Mouse (Mus musculus) heart, embryonic 15.5 days (tissue): ENCODE measurements around the gene Nfasc. TPM values are rescaled to one million over a fixed set of nuclear protein-coding genes. Genes with fewer than 3 reads are reported as not detected.

Experiments
- ATAC-seq: fragments of 200-750 bp; cut with Nextera tagmentation; replicated peaks from 2 replicates; pipeline ENCODE4 v1.8.0; 2017; ENCODE audit warnings: low read depth, moderate TSS enrichment; ENCODE audit not compliant: insufficient number of reproducible peaks, insufficient read depth, low FRiP score
- H3K27ac ChIP-seq: fragments of 300-500 bp; sonication (generic); 2 replicates; pipeline ENCODE4 v1.5.1; 2015; ENCODE audit warnings: mild to moderate bottlenecking, inconsistent platforms
- H3K27me3 ChIP-seq: fragments of 300-500 bp; sonication (generic); 2 replicates; pipeline ENCODE4 v1.6.1; 2015; ENCODE audit warnings: inconsistent platforms
- H3K36me3 ChIP-seq: fragments of 300-500 bp; sonication (generic); 2 replicates; pipeline ENCODE4 v1.6.1; 2015; ENCODE audit warnings: mild to moderate bottlenecking, inconsistent platforms
- H3K4me1 ChIP-seq: fragments of 300-500 bp; sonication (generic); replicated peaks from 2 replicates; pipeline ENCODE4 v1.6.1; 2015; ENCODE audit warnings: inconsistent platforms
- H3K4me2 ChIP-seq: fragments of 300-500 bp; sonication (generic); 2 replicates; pipeline ENCODE4 v1.6.1; 2015; ENCODE audit warnings: inconsistent platforms, mild to moderate bottlenecking, moderate library complexity
- H3K4me3 ChIP-seq: fragments of 300-500 bp; sonication (generic); 2 replicates; pipeline ENCODE4 v1.5.1; 2015; ENCODE audit warnings: mild to moderate bottlenecking, inconsistent platforms
- H3K9ac ChIP-seq: fragments of 300-500 bp; sonication (generic); 2 replicates; pipeline ENCODE4 v1.6.1; 2015; ENCODE audit warnings: mild to moderate bottlenecking, inconsistent platforms
- H3K9me3 ChIP-seq: fragments of 300-500 bp; sonication (generic); replicated peaks from 2 replicates; pipeline ENCODE4 v1.6.1; 2016; ENCODE audit warnings: inconsistent platforms
- WGBS: fragments of 180-500 bp; shearing (Covaris S2); methylation state at CpG from one replicate; pipeline ENCODE4 v1.1.7; 2015; ENCODE audit warnings: mixed read lengths; 5-methylcytosine and 5-hydroxymethylcytosine counted together
- polyA plus RNA-seq: library from polyadenylated mRNA; unstranded; fragments of >200 nt; fragmentation: Nextera tagmentation; extraction: Ambion mirVana; gene quantifications from 2 replicates; pipeline ENCODE4 v1.2.1, GENCODE M21; 2015

Gene Nfasc
- 0.28 and 1.2 TPM in 2 replicates for polyA plus RNA-seq

DNA sequence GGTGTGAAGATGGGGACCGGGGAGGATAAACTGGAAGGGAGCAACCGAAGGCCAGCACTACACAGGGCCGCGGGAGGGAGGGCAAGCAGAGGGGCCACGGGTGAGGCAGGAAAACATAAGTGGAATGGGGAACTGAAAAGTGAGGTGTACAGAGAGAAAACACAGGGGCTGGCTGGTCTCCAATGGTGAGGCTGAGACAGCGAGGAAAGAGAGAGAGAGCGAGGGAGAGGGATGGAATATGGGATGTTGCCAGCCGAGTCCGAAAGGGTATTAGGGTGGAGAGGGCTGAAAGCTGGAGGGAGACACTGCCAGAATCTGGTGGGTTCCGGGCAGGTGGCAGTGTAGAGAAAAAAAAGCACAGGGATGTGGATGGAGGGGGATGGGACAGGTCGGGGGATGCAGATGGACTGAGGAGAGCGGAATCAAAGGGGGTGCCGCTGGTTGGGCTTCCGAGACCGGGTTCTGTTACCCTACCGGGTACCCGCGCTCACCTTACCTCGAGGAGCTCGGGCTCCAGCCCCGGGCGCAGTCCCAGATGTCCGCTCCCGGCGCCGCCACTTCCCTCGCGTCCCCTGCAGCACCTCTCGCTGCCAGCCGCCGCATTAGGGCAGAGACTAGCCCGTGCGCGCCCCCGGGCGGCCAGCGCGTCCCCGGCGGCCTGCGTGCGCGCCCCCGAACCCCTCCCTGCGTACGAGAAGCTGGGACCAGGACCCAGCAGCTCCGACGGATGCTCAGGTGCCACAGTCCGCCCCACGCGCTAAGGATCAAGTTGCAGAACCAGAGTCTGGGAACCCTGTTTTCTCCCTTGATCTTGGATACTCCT, at the start of gene Nfasc:
TSS of gene Nfasc (minus strand) at position 623 of the 823 bp plus-strand sequence.
- 6% methylated on average over 51 of the region's 51 CpGs for WGBS
- Histone ChIP-seq H3K27ac (no peak within 1 kb of the TSS), H3K9me3 (no peaks in the 10 kb centered on the region), H3K4me2 (peak within 1 kb of the TSS; percentile 67), H3K9ac (no peak within 1 kb of the TSS), H3K36me3 (no peaks in the 10 kb centered on the region), H3K27me3 (peaks cover 76% of the 10 kb centered on the region), H3K4me1 (peaks cover 10% of the 10 kb centered on the region), H3K4me3 (peak within 1 kb of the TSS; percentile 41)
- no peak for ATAC-seq

DNA sequence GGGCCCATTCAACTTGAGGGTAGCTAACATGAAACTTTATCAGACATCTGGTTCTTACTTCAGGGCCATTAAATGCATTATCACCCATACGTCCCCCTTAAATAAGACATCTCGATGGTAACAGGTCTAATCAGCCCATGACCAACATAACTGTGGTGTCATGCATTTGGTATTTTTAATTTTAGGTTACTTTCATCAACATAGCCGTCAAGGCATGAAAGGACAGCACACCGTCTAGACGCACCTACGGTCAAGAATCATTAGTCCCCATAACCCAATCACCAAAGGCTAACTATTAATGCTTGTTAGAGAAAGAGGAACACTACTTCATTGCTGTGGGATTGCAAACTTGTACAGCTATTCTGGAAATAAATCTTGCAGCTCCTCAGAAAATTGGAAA, 49.5 kb upstream of the Nfasc start:
- no peak for ATAC-seq
- Histone ChIP-seq H3K9me3 (no peaks in the 10 kb centered on the region), H3K4me3 (no peak overlapping the region), H3K27me3 (no peaks in the 10 kb centered on the region), H3K9ac (no peak overlapping the region), H3K4me2 (no peak overlapping the region), H3K36me3 (no peaks in the 10 kb centered on the region), H3K27ac (no peak overlapping the region), H3K4me1 (peaks cover 8% of the 10 kb centered on the region)
- 82% methylated on average over 6 of the region's 6 CpGs for WGBS

DNA sequence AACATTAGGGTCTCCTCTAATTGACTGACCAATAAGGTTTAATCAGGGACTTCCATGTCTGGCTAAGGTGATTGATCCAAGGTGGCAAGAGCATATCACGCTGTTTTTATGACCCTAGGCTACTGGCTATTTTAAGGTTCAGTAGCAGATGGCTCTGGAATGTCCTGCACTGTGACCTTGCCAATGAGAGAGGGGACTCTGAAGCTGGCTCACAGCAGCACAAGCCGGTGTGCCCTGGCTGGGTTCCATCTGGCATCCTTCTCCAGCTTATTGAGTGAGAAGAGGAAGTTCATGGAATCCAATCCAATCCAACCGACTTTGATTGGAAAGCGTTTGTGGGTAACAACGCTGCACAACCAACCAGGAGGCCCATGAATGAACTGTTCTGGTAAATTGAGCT, 45.3 kb upstream of the Nfasc start:
- Histone ChIP-seq H3K36me3 (no peaks in the 10 kb centered on the region), H3K27me3 (no peaks in the 10 kb centered on the region), H3K4me2 (peak overlapping the region; percentile 11; the same call in 1 of the 2 replicates), H3K4me1 (peaks cover 8% of the 10 kb centered on the region), H3K9ac (no peak overlapping the region), H3K9me3 (no peaks in the 10 kb centered on the region), H3K4me3 (no peak overlapping the region), H3K27ac (peak overlapping the region; percentile 55)
- 30% methylated on average over 5 of the region's 5 CpGs for WGBS
- ATAC-seq = peak; percentile 78; the same call in 1 of the 2 replicates

GRCm38 (mm10) chr1:132781607-132782445, 40.2 kb upstream of the Nfasc start:
- WGBS = 71% methylated on average over 13 of the region's 13 CpGs
- no peaks in the 10 kb centered on the region for H3K27me3 ChIP-seq
- H3K4me2 ChIP-seq = no peak overlapping the region
- no peak overlapping the region for H3K27ac ChIP-seq
- no peaks in the 10 kb centered on the region; the same call in 1 of the 2 replicates for H3K4me1 ChIP-seq
- no peak overlapping the region for H3K4me3 ChIP-seq
- ATAC-seq = no peak
- no peak overlapping the region for H3K9ac ChIP-seq
- H3K9me3 ChIP-seq = no peaks in the 10 kb centered on the region
- no peaks in the 10 kb centered on the region for H3K36me3 ChIP-seq

DNA sequence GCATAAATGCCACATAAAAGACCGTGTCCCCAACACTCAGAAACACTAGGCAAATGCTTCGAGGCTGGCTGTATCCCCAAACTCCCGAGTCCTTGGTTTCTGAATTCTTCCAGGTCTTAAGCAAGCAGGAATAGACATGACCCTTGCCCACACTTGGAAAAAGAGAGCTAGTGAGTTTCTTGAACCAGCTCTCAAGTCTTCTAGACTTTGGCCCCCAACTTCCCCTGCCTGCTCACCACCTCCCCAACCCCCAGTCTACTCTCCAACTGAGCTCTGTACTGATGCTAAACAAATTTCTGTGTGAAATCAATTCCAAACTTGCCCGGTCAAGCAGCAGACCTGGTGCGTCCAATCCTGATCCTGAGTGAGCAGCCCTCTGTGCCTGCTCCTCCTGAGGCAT, 39.4 kb upstream of the Nfasc start:
- no peaks in the 10 kb centered on the region for H3K4me1 ChIP-seq
- no peaks in the 10 kb centered on the region for H3K36me3 ChIP-seq
- 83% methylated on average over 5 of the region's 5 CpGs for WGBS
- no peak overlapping the region for H3K27ac ChIP-seq
- no peak overlapping the region for H3K4me3 ChIP-seq
- no peak overlapping the region for H3K9ac ChIP-seq
- no peak for ATAC-seq
- no peaks in the 10 kb centered on the region for H3K9me3 ChIP-seq
- no peaks in the 10 kb centered on the region for H3K27me3 ChIP-seq
- no peak overlapping the region for H3K4me2 ChIP-seq

GRCm38 (mm10) chr1:132780254-132780653, 38.7 kb upstream of the Nfasc start:
- H3K27ac ChIP-seq = no peak overlapping the region
- no peaks in the 10 kb centered on the region for H3K27me3 ChIP-seq
- H3K4me2 ChIP-seq = no peak overlapping the region
- ATAC-seq = no peak
- no peaks in the 10 kb centered on the region for H3K36me3 ChIP-seq
- H3K4me1 ChIP-seq = no peaks in the 10 kb centered on the region
- no peak overlapping the region for H3K9ac ChIP-seq
- H3K4me3 ChIP-seq = no peak overlapping the region
- 87% methylated on average over 1 of the region's 1 CpGs for WGBS
- no peaks in the 10 kb centered on the region for H3K9me3 ChIP-seq

DNA sequence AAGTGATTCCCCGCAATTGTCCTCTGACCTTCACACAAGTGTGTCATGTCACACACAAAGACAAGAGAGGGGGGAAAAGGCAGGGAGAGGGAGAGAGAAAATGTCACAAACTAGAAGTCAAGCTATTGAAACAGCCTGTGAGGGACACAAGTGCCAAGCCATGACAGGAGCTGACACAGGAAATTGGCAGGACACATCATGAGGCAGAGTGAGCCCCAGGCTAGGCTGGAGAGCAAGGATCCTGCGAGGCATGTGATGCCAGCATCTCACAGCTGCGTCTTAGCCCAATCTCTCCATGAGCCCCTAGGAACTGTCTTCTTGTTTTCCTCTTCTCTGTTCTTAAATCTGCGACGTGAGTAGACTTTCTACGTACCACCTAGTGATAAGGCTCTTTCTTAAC, 33.4 kb upstream of the Nfasc start:
- no peak overlapping the region for H3K4me3 ChIP-seq
- no peak for ATAC-seq
- peaks cover 8% of the 10 kb centered on the region; the same call in 1 of the 2 replicates for H3K27me3 ChIP-seq
- H3K9ac ChIP-seq = no peak overlapping the region
- H3K4me1 ChIP-seq = no peaks in the 10 kb centered on the region
- no peak overlapping the region for H3K4me2 ChIP-seq
- WGBS = 78% methylated on average over 6 of the region's 6 CpGs
- H3K9me3 ChIP-seq = no peaks in the 10 kb centered on the region
- H3K27ac ChIP-seq = no peak overlapping the region
- H3K36me3 ChIP-seq = no peaks in the 10 kb centered on the region

DNA sequence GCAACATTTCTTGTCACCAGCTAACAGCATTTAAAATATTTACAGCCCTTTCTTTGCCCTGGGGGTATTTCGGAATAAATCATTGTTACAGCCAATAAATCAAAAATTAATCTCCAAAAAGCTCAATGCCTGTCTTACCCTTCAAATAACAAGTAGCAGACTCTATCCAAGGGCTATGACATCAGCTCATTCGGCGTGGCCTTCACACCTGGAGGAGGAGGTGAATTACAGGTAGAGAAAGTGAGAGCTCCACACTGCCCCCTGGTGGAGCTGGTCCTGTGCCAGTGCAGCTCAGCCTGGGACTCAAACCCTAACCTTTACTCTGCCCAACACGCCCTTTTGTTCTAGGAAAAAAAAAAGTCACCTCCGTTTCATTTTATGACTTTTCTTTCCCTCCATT, 29.8 kb upstream of the Nfasc start:
- Histone ChIP-seq H3K27me3 (peaks cover 11% of the 10 kb centered on the region), H3K4me2 (no peak overlapping the region), H3K4me3 (no peak overlapping the region), H3K9ac (no peak overlapping the region), H3K4me1 (peaks cover under 1% of the 10 kb centered on the region; the same call in 1 of the 2 replicates), H3K27ac (no peak overlapping the region), H3K9me3 (no peaks in the 10 kb centered on the region), H3K36me3 (no peaks in the 10 kb centered on the region)
- WGBS = 33% methylated on average over 5 of the region's 5 CpGs
- no peak for ATAC-seq

- Histone ChIP-seq H3K4me1 (peaks cover 8% of the 10 kb centered on the region), H3K27me3 (peaks cover 10% of the 10 kb centered on the region), H3K9me3 (no peaks in the 10 kb centered on the region), H3K4me3 (no peak overlapping the region), H3K27ac (no peak overlapping the region), H3K36me3 (no peaks in the 10 kb centered on the region), H3K9ac (no peak overlapping the region), H3K4me2 (no peak overlapping the region)
- no peak for ATAC-seq
- WGBS = 66% methylated on average over 3 of the region's 3 CpGs
Measured at GRCm38 (mm10) chr1:132769559-132769958, 28.0 kb upstream of the Nfasc start.

DNA sequence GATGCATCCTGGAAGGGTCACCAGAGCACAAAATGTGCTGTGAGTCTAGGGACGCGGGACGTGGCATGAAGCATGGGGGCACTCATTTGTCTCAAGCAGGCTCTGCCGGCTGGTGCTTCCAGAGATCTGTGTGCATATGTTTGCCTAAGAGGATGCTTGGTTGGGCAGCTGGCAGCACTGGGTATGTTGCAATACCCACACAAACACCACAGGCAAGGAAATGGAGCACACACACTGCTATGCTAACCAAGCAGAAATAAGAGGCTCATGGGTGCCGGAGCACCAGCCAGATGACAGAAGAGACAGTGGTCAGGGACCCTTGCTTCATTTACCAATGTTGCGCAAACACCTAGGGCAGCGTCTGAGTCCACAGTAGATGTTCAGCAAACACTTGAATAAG, 25.8 kb upstream of the Nfasc start:
- H3K4me1 ChIP-seq = peaks cover 8% of the 10 kb centered on the region
- no peak overlapping the region for H3K4me3 ChIP-seq
- no peak overlapping the region for H3K27ac ChIP-seq
- WGBS = 92% methylated on average over 7 of the region's 7 CpGs
- no peak for ATAC-seq
- H3K4me2 ChIP-seq = no peak overlapping the region
- H3K36me3 ChIP-seq = no peaks in the 10 kb centered on the region
- H3K9ac ChIP-seq = no peak overlapping the region
- peaks cover 8% of the 10 kb centered on the region for H3K27me3 ChIP-seq
- H3K9me3 ChIP-seq = no peaks in the 10 kb centered on the region

- Histone ChIP-seq H3K9ac (no peak overlapping the region), H3K36me3 (no peaks in the 10 kb centered on the region), H3K27me3 (peaks cover 8% of the 10 kb centered on the region), H3K9me3 (no peaks in the 10 kb centered on the region), H3K27ac (no peak overlapping the region), H3K4me3 (0 out of 2 replicates have a peak overlapping the region, but pooled peaks have one; percentile 6), H3K4me1 (peaks cover 8% of the 10 kb centered on the region), H3K4me2 (peak overlapping the region; percentile 41)
- no peak for ATAC-seq
- 20% methylated on average over 16 of the region's 16 CpGs for WGBS
Measured at GRCm38 (mm10) chr1:132765887-132766651, 24.5 kb upstream of the Nfasc start.
